Mouse (Mus musculus) hindbrain, embryonic 14.5 days (tissue): ENCODE results near the gene Rab3gap1. TPM values are rescaled to one million over a fixed set of nuclear protein-coding genes. Genes with fewer than 3 reads are reported as not detected.

ENCODE experiments used
- ATAC-seq: fragments of 200-750 bp; cut with Nextera tagmentation; 2 replicates; pipeline ENCODE4 v1.8.0; 2017; ENCODE audit warnings: moderate number of reproducible peaks, mild to moderate bottlenecking, moderate TSS enrichment, moderate library complexity; ENCODE audit not compliant: low FRiP score
- DNase-seq: peaks from one replicate; pipeline ENCODE4 v3.0.0-alpha.2; 2015; ENCODE audit warnings: low spot score
- H3K27ac ChIP-seq: fragments of 300-500 bp; sonication (generic); 2 replicates; pipeline ENCODE4 v1.5.1; 2014; ENCODE audit warnings: mild to moderate bottlenecking, moderate library complexity
- H3K27me3 ChIP-seq: fragments of 300-500 bp; sonication (generic); 2 replicates; pipeline ENCODE4 v1.6.1; 2014; ENCODE audit warnings: mild to moderate bottlenecking, low read length, mixed read lengths; ENCODE audit not compliant: control insufficient read depth, insufficient read depth
- H3K36me3 ChIP-seq: fragments of 300-500 bp; sonication (generic); replicated peaks from 2 replicates; pipeline ENCODE4 v1.6.1; 2014; ENCODE audit not compliant: control insufficient read depth, insufficient read depth
- H3K4me1 ChIP-seq: fragments of 300-500 bp; sonication (generic); replicated peaks from 2 replicates; pipeline ENCODE4 v1.6.1; 2014; ENCODE audit warnings: antibody characterized with exemption, low read length, mixed read lengths; ENCODE audit not compliant: control insufficient read depth, insufficient read depth
- H3K4me2 ChIP-seq: fragments of 300-500 bp; sonication (generic); replicated peaks from 2 replicates; pipeline ENCODE4 v1.6.1; 2014; ENCODE audit warnings: mild to moderate bottlenecking, moderate library complexity
- H3K4me3 ChIP-seq: fragments of 300-500 bp; sonication (generic); replicated peaks from 2 replicates; pipeline ENCODE4 v1.5.1; 2014; ENCODE audit warnings: mild to moderate bottlenecking, low read length
- H3K9ac ChIP-seq: fragments of 300-500 bp; sonication (generic); 2 replicates; pipeline ENCODE4 v1.6.1; 2014
- H3K9me3 ChIP-seq: fragments of 300-500 bp; sonication (generic); 2 replicates; pipeline ENCODE4 v1.6.1; 2016; ENCODE audit warnings: low read length; ENCODE audit not compliant: control insufficient read depth
- WGBS: fragments of 180-500 bp; shearing (Covaris S2); extraction: QIAGEN DNeasy Blood & Tissue Kit; methylation state at CpG from one replicate; pipeline ENCODE4 v1.1.7; 2014; 5-methylcytosine and 5-hydroxymethylcytosine counted together
- polyA plus RNA-seq: library from polyadenylated mRNA; unstranded; fragments of >200 nt; fragmentation: Nextera tagmentation; extraction: Ambion mirVana; gene quantifications from 2 replicates; pipeline ENCODE4 v1.2.1, GENCODE M21; 2014

The Rab3gap1 gene
- polyA plus RNA-seq, 1 experiment from 2014 or later, result 26.0 TPM

- Histone ChIP-seq H3K4me2 (no peak overlapping the region), H3K9ac (no peak overlapping the region), H3K9me3 (no peaks in the 10 kb centered on the region), H3K4me1 (0 out of 2 replicates have a peak, but pooled peaks cover 5% of the 10 kb centered on the region), H3K27ac (no peak overlapping the region), H3K4me3 (no peak overlapping the region), H3K36me3 (no peaks in the 10 kb centered on the region), H3K27me3 (no peaks in the 10 kb centered on the region)
- no peak for ATAC-seq
- DNase-seq, result no peak
- WGBS, result 43% methylated on average over 3 of the region's 3 CpGs
Measured at GRCm38 (mm10) chr1:127985391-127985790, 116.8 kb downstream of the Rab3gap1 start.

DNA sequence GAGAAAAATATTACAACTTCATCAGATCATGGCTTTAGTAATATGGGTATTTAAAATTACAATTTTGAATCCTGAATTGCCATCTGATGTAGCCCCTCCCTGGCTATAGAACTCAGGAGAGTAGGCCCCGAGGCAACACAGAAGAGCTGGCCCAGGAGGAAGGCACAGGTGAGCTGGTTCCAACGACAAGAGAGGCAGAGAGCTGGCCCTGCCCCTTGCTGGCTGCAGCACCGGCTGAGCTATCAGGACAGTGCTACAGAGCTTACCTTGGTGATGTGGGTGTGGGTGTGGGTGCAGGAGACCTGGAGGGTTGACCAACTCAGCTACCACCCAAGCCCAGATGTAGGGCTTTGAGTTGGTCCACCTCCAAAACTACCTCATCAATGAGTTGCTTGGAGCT lies 119.7 kb downstream of the Rab3gap1 start:
- no peak overlapping the region for H3K4me2 ChIP-seq
- H3K9ac ChIP-seq, result no peak overlapping the region
- no peaks in the 10 kb centered on the region for H3K27me3 ChIP-seq
- no peaks in the 10 kb centered on the region for H3K9me3 ChIP-seq
- H3K4me1 ChIP-seq, result 0 out of 2 replicates have a peak, but pooled peaks cover 7% of the 10 kb centered on the region
- ATAC-seq, result no peak
- no peak for DNase-seq
- no peak overlapping the region for H3K4me3 ChIP-seq
- WGBS, result 84% methylated on average over 3 of the region's 3 CpGs
- H3K36me3 ChIP-seq, result no peaks in the 10 kb centered on the region
- no peak overlapping the region for H3K27ac ChIP-seq

- Histone ChIP-seq H3K27me3 (no peaks in the 10 kb centered on the region), H3K9ac (no peak overlapping the region), H3K27ac (peak overlapping the region; percentile 62; the same call in 1 of the 2 replicates), H3K4me1 (0 out of 2 replicates have a peak, but pooled peaks cover 7% of the 10 kb centered on the region), H3K4me3 (no peak overlapping the region), H3K4me2 (no peak overlapping the region), H3K9me3 (no peaks in the 10 kb centered on the region), H3K36me3 (no peaks in the 10 kb centered on the region)
- no peak for DNase-seq
- no peak for ATAC-seq
- whole genome bisulfite sequencing, result 79% methylated on average over 4 of the region's 4 CpGs
Measured at GRCm38 (mm10) chr1:127989387-127989786, 120.8 kb downstream of the Rab3gap1 start.

DNA sequence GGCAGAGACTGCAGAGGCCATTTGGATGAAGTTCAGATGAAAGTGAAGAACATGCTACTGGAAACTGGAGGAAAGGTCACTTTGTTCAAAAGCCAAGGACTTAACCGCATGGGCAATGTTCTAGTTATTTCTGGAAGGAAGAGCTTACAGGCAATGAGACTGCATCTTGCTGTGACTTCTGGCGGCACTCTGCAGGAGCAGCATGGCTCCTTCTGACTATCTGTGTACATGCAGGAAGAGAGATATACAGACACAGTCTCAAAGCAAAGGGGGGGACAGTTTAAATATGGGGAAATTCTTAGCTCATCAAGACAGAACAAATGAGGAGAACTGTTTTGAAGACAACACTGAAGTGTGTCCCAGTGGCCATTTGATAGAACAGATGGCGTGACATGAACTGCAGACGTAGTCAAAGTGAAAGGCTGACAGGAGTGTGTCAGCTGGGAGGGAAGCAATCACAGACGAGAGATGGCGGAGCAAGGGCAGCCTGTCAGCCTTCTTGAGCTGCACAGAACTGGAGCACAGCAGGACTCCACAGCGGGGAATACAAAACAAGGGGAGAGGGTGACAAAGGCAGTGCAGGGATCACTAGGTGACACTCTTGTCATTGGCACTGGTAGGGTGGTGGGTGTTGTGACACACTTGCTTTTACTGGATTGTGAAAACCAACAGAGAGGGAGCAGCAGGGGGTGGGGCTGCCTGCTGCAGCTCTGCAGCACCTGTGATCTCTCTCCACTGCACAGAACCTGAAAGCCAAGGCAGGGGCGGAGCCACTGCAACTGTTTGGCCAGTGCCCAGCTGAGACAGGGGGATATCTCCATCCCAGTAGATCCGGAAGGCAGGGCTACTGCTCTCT lies 121.5 kb downstream of the Rab3gap1 start:
- WGBS, result 38% methylated on average over 9 of the region's 9 CpGs

More for the DNA sequence above, 121.5 kb downstream of the Rab3gap1 start:
- DNase-seq (peak; percentile 42), ATAC-seq (peak; percentile 81)
- no peaks in the 10 kb centered on the region for H3K36me3 ChIP-seq
- H3K9ac ChIP-seq, result no peak overlapping the region
- 0 out of 2 replicates have a peak, but pooled peaks cover 7% of the 10 kb centered on the region for H3K4me1 ChIP-seq
- H3K27ac ChIP-seq, result peak overlapping the region; percentile 62
- H3K9me3 ChIP-seq, result no peaks in the 10 kb centered on the region
- peak overlapping the region; percentile 7; the same call in 1 of the 2 replicates for H3K4me2 ChIP-seq
- H3K27me3 ChIP-seq, result no peaks in the 10 kb centered on the region
- H3K4me3 ChIP-seq, result no peak overlapping the region

Other genes with a start within 250 kb of the Rab3gap1 start
- 55.6 and 61.5 TPM in 2 replicates for gene Tmem163, start 189.2 kb upstream of the Rab3gap1 start, polyA plus RNA-seq
- 0.17 TPM in 1 of 2 replicates, not detected in the other for gene Acmsd, start 139.4 kb upstream of the Rab3gap1 start, polyA plus RNA-seq
- gene Ccnt2, start 94.6 kb upstream of the Rab3gap1 start, polyA plus RNA-seq, result 72.4 and 83.4 TPM in 2 replicates
- 0.83 and 1.1 TPM in 2 replicates for gene Map3k19, start 13.7 kb upstream of the Rab3gap1 start, polyA plus RNA-seq
- gene Zranb3, start 234.3 kb downstream of the Rab3gap1 start, polyA plus RNA-seq, result 3.6 and 5.0 TPM in 2 replicates
- 87.3 and 87.7 TPM in 2 replicates for gene R3hdm1, start 234.5 kb downstream of the Rab3gap1 start, polyA plus RNA-seq